Mouse (Mus musculus): Measurements from ENCODE around the gene Tespa1.
"Not testable (repeated sequence)": the region's sequence is repeated elsewhere in the genome, so short reads cannot be mapped to it uniquely, and the experiment has no call there.

Tespa1 gene

GRCm38 (mm10) chr10:130363438-130364164, 40.9 kb downstream of the Tespa1 start:
- DNase-seq (ENCODE audit: low spot score), result no peak

- DNase-seq (ENCODE audit: low spot score), result no peak
These were observed 42.1 kb downstream of the Tespa1 start for GRCm38 (mm10) chr10:130364766-130365165.

- no peak for DNase-seq (ENCODE audit: low spot score)
These were observed 45.7 kb downstream of the Tespa1 start for GRCm38 (mm10) chr10:130368384-130368783.

- no peak for DNase-seq (ENCODE audit: low spot score)
These were observed 47.5 kb downstream of the Tespa1 start for GRCm38 (mm10) chr10:130370005-130370682.

- DNase-seq (ENCODE audit: low spot score), result no peak
These were observed 49.0 kb downstream of the Tespa1 start for GRCm38 (mm10) chr10:130371644-130372043.

- DNase-seq (ENCODE audit: low spot score), result no peak
These were observed 50.0 kb downstream of the Tespa1 start for GRCm38 (mm10) chr10:130372491-130373173.

- DNase-seq (ENCODE audit: low spot score), result no peak
These were observed 52.5 kb downstream of the Tespa1 start for GRCm38 (mm10) chr10:130375145-130375544.

GRCm38 (mm10) chr10:130394232-130394631, 71.6 kb downstream of the Tespa1 start, which contains the start of gene Vmn2r84:
Vmn2r84 (minus strand) TSS chr10:130394332.
- no peak for DNase-seq (ENCODE audit: low spot score)

GRCm38 (mm10) chr10:130412167-130412698, 89.6 kb downstream of the Tespa1 start:
- DNase-seq (ENCODE audit: low spot score), result not testable (repeated sequence)
